Mouse (Mus musculus): Measurements from ENCODE around the gene Arsa.
"Not testable (repeated sequence)": the region's sequence is repeated elsewhere in the genome, so short reads cannot be mapped to it uniquely, and the experiment has no call there.

Arsa gene

DNA sequence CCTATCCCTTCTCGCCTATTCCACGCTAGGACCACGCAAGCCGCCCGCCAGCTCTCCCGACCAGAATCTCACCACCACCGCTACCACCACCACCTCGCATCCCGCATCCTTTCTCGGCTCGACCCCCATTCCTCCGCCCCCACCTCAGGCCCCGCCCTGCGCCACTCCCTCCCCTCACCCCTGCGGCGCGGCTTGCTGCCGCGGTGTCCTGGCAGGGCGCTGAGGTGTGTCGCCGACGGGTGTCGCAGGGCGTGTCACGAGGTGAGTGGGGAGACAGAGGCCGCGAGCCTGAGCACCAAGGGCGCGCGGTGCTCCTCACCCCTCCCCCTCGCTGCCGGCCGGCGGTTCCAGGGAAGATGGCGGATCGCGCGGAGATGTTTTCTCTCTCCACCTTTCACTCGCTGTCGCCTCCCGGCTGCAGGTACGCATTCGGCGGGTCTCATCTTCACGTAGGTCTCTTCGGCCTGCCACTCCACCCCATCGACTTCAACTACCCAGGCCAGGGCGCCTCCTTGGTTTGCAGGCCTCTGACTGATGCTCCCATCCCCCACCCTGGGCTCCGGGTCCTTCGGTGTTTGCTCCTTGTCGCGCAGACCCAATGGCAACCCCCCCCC is 23.3 kb downstream of the Arsa start, which contains the start of gene Mapk8ip2:
Gene Mapk8ip2, plus strand, starts transcription at position 49 of the 614 bp plus-strand sequence.
- peak; percentile 84 for DNase-seq

DNA sequence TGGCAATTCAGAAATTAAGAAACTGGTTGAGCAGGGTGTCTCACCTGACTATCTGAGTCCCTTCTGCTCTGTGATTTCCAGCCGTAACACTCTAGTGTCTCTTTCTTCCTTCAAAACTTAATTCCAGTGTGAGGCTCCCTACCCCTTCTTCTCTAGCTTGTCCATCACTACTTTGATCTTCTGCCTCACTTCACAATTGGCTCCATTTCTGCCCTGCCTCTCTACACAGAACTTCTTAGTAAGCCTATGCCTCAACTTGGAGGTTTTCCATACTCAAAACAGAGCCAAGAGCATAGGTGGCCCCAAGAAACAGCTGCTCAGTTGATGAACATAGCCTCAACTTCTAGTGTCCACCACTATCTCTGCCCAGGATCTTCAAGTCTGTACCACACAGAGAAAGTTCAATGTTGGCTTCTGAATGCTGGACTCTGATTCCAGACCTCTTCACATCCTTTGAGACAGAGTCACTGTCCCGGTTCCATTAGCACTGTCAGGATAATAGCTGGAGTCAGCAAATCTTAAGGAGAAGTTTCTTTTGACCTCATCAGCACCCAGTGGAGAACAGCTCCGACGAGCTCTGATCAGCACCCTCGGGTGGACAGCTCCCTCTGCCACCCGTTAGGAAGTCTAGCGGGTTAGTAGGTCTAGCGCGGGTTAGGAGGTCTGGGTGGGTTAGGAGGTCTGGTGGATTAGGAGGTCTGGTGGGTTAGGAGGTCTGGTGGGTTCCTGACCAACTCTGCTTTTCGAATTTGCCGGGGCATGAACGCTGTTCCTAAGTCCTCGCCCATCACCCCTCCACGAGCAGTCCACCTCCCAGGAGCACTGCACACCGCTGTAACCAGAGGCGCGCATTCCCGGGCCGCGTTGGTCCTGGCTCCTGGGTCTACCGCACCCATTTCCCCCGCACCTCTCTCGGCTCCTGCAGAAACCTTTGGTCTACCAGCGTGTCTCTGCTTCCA is 24.0 kb downstream of the Arsa start:
- no peak for DNase-seq

DNA sequence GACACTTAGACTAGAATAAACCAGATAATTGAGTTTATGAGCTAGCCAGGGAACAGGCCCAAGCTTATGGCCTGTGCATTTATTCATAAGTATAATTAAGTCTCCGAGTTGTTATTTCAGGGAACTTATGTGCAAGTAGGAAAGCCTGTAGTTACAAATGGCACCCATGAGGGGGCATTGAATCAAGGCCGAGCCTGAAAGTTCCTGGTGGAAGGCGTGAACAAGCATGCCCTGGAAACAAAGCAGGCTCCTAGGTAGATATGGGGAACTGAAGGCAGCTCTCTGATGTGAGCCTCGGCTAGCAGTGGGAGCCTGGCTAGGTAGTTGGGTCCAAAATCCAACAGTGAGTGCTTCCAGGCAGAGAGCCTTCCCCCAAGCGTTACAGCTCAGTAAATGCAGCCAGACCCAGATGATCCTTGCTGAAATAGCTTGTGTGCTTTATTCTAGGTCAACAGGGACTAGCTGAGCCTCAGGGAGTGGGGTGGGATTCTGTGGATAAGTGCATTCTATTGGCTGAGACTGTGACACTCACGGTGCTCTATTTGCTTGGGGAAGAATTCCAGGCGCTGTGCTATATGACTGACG is 34.6 kb downstream of the Arsa start:
- peak; percentile 32 for DNase-seq

DNA sequence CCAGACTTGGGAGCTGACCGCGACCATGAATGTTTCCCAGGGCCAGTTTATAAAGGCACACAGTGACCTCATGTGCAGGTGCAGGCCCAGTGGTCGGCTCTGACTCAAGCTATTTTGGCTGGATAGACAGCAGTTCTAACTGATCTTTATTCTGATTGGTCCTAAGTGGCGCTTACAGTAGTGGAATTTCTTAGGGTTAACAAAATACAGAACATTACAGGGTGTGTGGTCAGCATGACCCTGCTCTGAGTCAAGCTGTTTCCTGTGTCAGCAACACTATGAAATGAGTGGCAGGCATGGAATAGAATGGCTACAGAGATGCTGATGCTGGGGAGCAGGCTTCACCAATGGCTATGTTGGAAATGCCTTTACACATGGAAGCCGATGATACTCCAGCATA is 41.3 kb downstream of the Arsa start:
- DNase-seq = peak; percentile 7

DNA sequence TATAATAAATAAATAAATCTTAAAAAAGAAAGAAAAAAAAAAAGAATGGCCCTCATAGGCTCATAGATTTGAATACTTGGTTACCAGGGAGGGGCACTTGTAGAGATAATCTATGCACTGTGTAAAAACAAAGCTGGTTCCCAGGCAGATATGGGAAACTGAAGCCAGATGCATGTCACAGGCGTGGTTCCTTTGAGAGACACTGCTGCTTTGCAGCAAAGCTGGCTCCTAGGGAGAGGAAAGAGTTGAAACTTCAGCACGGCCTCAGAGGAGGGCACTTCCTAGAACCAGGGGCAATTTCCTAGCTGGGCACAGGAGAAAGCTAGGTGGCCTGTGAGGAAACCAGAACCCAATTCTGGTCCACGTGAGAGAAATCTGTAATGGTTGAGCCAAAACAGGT is 43.1 kb downstream of the Arsa start:
- DNase-seq = no peak

DNA sequence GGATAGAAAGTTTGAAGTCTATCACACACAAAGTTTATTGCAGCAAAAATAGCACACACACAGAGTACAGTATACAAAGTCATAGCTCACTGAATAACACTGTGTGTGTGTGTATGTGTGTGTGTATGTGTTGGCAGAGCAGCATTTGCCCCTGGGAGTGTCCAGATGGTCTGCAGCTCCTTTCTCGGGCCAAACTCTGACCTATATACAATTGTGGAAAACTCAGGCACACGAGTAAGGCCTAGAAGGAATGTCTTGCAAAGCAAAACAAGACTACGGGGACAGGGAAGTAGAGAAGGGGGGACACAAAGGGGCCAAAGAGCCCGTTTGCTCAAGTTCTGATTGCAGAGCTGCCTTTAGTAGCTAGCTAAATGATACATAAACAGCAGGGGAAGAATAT is 44.3 kb downstream of the Arsa start:
- peak; percentile 60 for DNase-seq

DNA sequence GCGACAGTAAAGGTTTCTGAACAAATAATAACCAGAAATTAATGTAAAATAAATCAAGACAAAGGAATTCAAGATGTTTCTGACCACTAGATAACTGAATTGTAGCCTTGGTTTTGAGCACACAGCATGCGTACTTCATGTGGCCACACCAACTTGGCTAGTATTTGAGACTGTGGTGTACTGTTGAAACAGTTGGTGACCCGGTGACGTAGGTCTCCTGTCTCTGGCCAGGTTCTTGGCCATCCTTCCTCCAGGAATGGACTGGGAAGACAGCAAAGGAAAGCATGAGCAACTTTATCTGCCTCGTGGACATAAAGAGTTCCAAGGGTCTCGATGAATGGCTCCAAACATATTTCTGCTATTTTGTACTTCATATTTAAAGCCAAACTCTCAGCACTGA is 45.4 kb downstream of the Arsa start:
- peak; percentile 35 for DNase-seq

DNA sequence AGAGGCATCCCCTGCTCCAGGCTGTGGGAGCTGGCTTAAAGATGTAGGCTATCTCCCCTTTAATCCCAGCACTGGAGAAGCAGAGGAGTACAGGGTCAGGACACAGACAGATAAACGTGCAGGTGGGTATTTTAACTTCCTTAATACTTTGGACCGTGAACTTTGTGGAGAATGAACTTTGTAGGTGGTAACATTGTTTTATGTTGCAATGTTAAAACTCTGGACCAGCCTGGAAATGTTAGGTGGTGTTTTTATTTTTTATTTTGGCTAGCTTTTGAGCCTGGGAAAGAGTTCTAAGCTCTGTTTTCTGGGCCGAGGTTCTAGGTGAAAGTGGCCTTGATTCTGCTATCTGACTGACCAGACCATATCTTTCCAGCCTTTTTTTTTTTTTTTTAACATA is 46.0 kb downstream of the Arsa start:
- DNase-seq = no peak

DNA sequence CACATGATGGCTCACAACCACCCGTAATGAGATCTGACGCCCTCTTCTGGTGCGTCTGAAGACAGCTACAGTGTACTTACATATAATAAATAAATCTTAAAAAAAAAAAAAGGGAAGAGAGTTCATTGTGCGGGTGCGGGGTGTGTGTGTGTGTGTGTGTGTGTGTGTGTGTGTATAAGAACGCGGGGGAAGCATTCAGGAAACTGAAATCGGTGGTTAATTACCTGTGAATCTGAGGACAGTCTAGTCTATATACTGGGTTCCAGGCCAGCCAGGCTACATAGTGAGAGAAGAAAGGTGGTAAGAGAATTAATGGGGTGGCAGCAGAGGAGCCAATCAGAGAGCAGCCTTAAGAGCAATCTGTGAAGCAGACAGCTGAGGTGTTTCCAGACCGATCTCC is 46.5 kb downstream of the Arsa start:
- DNase-seq = not testable (repeated sequence)

DNA sequence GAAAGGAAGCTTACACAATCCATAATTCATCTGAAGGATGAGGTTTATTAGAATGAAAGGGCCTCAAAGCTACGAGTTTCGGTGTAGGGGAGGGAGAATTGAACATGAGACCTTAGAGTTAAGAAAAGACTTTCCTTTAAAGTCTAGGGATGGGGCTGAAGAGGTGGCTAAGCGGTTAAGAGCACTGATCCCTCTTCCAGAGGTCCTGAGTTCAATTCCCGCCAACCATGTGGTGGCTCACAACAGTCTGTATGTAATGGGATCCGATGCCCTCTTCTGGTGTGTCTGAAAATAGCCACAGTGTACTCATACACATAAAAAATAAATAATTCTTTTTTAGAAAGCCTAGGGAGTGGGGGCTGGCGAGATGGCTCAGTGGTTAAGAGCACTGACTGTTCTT is 46.9 kb downstream of the Arsa start:
- DNase-seq = peak; percentile 49

DNA sequence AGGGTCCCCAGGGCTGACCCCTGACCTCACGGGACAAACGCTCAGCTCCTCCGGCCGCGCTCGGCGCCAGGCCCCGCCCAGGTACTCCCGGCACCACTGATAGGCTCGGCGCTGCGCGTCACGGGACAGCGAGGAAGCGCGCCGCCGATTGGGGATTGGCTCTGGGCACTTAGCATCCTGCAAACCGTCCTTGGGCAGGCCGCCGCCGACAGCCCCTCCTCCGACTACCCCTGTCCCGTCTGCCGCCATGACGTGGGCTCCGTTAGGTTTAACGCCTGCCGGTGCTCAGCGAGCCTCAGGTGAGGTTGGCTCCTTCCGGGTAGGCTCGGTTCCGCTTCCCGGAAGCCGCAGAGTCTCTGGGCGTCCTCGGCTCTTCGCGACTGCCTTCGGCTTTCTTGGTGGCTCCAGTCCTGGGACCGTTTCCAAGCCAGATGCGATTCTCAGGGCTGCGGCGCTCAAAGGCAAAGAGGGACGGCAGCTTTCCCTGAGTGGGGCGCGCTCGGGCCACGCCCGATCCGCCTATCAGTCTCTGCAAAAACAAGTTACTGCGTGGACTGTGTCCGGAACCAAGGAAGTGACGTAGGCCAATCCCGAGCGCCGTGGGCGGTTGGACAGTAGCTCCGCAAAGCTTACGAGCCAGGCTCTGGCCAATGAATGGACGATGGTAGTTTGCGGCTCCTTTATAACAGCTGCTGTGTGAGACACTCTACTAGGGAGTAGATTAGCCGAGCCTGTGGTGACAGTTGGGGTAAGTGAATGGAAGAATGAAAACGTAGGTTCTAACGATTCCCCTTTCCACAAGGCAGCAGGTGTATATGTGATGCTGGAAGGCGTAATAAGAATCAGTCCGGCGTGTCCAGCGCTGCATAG is 47.6 kb downstream of the Arsa start, which contains the start of the genes C730034F03Rik, Gm44502 and Chkb:
Gene C730034F03Rik, plus strand, starts transcription at position 238 of the 870 bp plus-strand sequence.
Gene Gm44502, minus strand, starts transcription at position 345 of the 870 bp plus-strand sequence.
Gene Chkb, minus strand, starts transcription at position 557 of the 870 bp plus-strand sequence.
- DNase-seq = peak; percentile 95

DNA sequence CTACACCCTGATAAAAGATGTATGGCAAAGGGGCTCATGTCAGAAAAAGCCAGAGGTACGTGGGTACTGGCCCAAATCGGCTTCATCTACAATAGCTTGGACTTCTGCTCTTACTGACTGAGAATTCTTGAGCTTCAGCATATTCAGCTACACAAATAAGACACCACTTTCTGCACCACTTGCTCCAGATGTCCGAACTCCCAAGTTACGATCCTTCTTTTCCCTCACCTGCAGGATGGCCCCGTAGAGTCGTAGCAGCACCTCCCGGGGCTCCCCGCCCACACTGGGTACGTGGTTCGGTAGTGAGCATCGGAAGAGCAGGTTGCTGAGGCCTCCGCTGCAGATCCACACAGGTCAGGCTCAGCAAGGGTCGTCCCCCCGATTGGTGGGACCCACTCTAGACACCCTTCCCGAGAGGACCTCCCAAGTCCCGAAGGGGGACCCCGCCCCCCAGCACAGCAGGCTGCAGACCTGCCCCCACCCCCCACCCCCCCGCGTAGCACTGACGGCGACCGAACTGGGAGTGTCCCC is 48.3 kb downstream of the Arsa start:
- DNase-seq = no peak

DNA sequence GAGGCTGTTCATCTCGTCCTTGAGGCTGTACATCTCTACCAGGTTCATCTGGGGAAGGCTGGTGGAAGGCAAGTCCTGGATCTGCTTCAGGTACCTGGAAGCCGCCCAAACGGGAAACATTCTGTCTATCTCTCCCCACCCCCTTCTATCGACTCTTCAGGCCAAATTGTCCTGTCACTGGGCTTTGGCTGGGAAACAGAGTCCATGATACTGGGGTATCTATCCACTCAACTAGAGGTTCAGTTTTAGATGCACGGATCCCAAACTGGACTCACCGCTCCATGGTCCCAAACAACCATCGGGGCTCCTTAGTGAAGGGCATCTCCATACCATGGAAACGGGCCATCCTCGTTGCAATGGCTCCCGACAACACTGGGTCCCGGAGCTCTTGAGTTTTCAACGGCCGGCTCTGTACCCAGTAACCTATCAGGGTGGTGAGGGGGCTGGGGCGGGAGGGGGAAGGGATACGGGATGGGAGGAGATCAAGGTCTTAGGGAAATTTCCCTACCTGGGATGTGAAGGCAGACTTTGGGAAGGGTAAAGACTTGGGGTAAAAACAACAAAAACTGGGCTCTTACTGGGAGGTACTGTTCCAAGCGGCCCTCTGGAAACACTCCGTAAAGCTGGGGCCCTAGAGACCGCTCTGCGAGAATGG is 49.0 kb downstream of the Arsa start:
- peak; percentile 42 for DNase-seq

DNA sequence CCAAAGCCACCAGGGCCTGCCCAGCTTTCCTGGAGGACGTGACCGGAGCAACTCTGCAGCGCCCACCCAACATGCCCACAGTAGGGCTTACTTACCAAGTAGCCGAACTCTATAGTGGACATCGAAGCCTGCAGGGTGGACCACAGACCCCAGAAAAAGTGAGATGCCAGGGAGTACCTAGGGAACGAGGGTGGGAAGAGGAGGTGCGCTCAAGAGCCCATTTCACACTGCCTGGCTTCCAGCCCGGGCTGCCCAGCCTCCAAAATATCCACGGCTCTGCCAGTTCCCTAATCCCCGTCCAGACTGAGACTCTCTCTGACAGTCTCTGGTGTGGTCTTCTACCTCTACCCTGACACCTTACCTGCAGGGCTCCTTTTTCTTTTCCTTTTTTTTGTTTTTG is 50.5 kb downstream of the Arsa start:
- DNase-seq = peak; percentile 33

DNA sequence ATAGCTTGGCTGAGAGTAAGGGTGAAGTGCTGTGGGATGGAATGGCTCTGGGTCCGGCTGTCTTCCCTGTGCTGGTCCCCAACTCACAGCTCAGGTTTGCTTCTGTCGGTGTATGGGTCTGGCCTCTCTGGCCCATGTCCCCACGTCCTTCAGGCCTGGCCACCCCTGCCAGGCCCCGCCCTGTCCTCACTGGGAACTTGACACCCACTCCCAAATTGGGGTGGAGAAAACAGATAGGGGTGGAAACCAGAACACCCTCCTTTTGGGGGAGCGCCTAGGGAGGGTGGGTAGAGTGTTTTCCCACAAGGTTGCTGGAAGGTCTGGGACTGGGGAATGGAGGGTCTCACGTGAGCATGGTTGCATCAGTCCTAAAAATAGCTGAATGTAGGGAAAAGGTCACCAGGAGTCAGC is 51.5 kb downstream of the Arsa start, which contains the start of gene Cpt1b:
Gene Cpt1b, minus strand, starts transcription at position 153 of the 411 bp plus-strand sequence.
- DNase-seq = peak; percentile 32

DNA sequence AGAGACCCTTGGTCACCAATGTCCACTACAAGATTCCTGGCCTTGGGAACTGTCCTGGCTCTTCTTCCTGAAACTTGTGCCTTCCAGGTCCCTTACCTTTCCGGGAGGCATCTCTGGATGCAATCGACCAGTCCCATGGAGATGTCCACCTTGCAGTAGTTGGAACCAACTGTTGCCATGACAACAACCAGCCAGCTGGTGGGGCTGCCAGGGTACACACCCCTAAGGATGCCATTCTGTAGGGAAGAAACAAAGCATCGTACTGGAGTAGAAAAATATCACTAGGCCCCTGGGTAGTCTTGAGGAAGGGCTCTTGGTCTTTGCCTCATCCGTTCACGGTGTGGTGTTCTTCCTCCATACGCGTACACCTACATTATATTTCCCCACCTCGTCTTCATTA is 52.6 kb downstream of the Arsa start:
- DNase-seq = peak; percentile 10
